Mouse (Mus musculus) heart, postnatal 4 days (tissue): Measurements from ENCODE around the gene Nav2. TPM values are rescaled to one million over a fixed set of nuclear protein-coding genes. Genes with fewer than 3 reads are reported as not detected.

Experiments used
- DNase-seq: peaks from one replicate; pipeline ENCODE4 v3.0.0; 2021
- total RNA-seq, 2 experiments: library from RNA; stranded (reverse); gene quantifications; 2 replicates each; pipeline ENCODE4 v1.2.3; 2021

Nav2 gene
- total RNA-seq, 2 experiments from 2014 or later, result 106 to 112 TPM

GRCm38 (mm10) chr7:49457398-49457797, 548.9 kb downstream of the Nav2 start:
- DNase-seq, result no peak

GRCm38 (mm10) chr7:49457890-49458289, 549.4 kb downstream of the Nav2 start:
- no peak for DNase-seq

DNA sequence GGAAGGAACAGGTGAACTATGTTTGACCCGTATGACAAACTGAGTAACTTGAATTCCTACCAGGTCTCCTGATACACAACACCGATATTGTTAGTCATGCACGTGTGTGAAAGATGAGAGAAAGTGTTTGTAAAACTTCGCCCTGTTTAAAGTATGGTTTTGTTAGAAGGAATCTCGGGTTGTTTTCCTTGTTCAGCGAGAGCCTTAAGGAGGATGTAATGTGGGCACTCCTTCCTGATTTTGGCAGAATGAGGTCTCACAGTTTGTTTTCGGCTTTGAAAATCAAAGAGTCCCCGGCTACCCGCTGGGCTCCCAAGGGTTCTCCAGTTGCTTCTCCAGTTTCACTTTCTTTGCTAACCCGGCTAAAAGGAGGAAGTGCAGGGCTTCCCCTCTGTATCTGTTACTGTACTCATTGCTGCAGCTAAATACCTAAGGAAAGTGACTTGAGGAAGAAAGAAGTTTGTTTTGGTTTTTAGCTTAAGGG, 553.9 kb downstream of the Nav2 start:
- peak; percentile 16 for DNase-seq

- peak; percentile 49 for DNase-seq
Observed at GRCm38 (mm10) chr7:49467861-49468260, 559.3 kb downstream of the Nav2 start.

DNA sequence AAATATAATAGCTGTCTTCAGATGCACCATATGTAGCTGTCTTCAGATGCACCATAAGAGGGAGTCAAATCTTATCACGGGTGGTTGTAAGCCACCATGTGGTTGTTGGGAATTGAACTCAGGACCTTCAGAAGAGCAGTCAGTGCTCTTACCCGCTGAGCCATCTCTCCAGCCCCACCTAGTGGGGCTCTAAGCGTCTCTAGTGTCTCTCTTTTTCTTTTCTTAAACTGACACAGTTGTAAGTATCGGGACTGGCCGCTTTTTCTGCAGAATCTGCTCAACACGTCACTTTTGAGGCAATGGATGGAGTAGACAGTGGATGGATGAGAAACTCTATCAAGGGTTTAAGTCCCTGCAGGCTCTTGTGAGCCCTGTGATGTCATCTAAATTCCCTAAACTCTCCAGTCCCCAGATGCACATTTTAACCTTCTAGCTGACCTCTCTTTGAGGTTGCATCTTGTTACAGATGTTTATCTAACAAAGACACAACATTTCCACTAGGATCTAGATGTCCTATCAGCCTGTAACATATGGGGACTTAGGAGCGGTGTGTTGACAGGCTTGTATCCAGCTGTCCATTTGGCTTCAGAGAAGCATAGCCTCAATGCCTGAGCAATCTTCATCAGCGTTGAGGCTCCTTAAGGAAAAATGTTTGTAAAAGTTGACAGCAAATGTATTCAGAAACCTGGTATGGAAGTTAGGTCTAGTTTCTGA, 560.1 kb downstream of the Nav2 start:
- DNase-seq, result no peak

DNA sequence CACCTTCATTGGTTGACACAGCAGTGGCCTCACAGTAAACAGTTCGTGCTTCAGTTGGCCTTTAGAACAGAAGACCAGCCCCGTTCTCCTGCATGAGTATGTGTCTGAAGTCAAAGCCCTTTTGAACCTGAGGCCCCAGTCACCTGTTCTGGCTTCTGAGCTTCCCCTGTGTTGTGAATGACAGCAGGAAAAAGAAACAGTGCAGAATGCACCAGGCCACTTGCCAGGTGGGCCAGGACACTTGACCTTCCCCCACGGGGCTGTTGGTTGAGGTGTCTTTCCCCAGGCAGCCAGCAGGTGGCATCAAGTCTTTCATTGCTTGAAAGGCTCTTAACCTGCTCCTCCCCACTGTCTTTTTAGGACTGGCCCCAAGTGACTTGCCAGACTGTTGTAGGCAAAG, 562.8 kb downstream of the Nav2 start:
- DNase-seq, result peak; percentile 82

GRCm38 (mm10) chr7:49475282-49475681, 566.8 kb downstream of the Nav2 start:
- DNase-seq, result no peak

- no peak for DNase-seq
Observed at GRCm38 (mm10) chr7:49476163-49476562, 567.6 kb downstream of the Nav2 start.

DNA sequence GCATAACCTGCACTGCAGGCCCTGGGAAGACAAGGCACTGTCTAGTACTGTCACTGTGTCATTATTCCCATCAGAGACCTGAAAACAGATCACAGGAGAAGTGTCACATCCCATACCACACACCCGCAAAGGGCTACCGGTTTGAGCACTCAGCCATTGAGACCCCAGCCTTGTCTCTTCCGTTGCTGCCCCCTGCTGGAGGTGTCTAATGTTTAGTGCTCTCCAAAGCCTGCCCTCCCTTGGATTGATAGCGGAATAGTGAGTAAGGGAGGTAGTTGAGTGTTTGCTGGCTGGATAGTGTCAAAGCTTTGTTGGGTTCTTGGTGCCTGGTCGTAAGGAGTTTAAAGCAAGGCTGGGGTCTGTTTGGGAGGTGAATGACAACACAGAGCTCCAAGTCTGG, 568.1 kb downstream of the Nav2 start:
- peak; percentile 61 for DNase-seq

DNA sequence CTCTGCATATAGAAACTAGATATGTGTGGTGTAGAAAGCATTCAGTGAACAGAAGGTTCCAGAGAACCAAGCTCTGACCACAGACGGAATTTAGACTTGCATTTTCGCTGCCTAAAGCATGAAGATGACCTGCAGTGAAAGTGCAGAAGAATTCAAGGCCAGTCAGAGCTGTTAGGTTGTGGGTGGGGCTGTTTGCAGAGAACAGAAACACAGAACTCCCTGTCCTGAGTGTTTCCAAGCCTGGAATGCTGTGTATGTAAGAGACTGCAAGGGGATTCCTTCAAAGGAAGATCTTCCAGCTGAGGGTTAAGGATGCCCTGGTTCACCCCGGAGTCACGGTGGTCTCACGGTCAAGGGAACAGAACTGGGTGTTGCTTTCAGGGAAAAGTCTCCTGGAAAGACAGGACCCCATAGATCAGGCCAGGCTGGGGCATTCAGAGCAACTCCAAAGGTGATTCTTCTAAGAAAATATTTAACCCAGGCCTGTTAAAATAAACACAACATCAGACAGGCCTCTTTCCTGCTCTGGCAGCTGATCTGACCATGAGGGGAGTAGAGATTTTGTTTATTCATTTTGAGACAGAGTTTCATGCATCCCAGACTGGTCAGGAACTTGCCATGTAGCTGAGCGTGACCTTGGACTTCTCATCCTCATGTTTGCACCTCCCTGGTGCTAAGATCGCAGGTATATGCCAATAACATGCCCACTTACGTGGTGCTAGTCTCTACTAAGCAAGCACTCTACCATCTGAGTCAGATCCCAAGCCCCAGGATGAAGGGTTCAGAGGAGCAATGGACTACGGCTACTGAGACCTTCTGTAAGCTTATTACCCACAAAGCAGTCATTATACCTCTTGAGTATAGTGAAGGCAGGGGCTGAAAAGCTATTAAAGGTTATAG, 568.8 kb downstream of the Nav2 start:
- DNase-seq, result no peak

DNA sequence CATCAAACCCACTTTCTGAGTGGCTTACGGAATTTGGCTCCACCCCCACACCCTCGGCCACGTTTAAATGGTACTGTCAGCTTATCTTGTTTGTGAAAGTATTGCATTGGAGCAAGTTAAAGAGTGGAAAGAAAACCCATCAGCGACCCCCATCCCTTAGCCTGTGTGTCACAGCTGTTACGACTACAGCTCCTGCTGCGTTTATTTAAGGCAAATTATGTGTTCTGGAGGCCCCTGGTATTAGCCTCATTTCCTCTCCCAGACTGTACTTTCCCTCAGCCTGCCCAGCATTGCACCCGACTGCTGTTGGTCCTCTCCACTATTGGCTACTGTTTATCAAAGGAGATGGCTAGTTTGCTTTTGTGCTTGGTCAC, 569.4 kb downstream of the Nav2 start:
- DNase-seq, result no peak

GRCm38 (mm10) chr7:49478886-49479285, 570.4 kb downstream of the Nav2 start:
- no peak for DNase-seq

DNA sequence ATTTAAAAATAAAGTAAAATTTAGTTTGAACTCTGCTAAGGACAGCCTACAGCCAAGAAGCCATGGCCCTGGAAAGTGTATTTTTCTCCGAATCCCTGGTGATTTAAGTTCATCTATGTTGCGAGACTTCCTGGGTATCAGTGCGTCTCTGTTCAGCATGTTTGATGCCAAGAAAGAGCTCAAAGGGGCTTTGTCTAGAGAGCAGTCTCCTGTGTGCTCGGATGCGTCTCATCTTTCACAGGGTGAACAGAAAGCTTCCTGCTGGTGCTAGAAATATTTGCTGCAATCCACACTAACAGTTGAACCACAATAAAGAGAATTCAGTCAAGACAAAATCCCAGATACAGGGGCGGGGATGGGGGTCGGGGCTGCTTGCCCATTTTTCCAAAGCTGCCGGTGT, 572.4 kb downstream of the Nav2 start:
- no peak for DNase-seq

DNA sequence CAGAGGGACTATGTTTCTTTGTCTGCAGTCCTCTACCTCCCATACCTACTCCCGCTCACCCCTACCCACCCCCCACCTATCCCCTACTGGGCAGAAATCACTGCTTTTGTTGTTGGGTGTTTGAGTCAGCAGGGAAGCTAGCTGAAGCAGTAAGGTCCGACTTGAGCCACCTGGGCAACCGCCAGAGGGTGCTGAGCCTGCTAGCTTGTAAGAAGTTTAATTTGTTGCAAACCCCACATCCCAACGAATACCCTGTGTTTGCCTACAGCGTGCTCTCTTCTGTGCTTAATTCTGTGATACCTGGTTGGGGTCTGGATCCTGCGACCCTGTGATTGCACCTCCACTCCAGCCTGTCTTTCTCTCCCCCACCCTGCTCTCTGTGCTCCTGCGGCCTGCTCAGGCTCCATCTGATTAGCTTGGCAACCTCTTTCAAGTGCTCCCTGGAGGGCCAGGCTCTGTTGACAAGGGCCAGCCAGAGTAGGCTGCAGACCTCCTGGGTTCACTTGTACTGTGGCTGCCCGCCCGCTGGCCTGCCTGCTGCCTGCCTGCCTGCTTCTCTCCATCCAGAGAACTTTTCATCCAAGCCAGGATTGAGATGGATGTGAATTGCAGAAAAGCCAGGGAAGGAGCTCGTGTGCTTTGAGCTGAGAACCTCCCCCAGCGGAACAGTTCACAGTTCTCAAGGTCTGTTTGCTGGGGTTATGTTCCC, 575.7 kb downstream of the Nav2 start:
- no peak for DNase-seq

- DNase-seq, result no peak
Observed at GRCm38 (mm10) chr7:49485292-49485847, 576.9 kb downstream of the Nav2 start.

DNA sequence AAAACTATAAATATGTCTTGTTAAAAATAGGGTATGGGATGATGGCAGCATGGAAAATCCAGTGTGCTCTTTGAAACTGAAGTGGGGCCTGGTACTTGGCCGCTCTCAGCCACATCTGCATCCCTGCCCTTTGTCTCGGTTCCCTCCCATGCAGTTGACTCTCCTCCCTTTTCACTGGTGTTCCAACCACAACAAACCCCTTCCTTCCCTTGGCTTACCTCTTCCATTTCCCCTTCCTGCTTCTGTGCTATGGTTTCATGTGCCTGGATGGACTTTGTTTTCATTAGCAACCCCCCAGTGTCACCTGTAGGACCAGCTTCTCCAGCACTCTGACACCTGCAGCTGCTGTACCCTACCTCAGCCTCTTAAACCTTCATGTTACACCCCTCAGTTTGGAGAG, 578.8 kb downstream of the Nav2 start:
- DNase-seq, result no peak

DNA sequence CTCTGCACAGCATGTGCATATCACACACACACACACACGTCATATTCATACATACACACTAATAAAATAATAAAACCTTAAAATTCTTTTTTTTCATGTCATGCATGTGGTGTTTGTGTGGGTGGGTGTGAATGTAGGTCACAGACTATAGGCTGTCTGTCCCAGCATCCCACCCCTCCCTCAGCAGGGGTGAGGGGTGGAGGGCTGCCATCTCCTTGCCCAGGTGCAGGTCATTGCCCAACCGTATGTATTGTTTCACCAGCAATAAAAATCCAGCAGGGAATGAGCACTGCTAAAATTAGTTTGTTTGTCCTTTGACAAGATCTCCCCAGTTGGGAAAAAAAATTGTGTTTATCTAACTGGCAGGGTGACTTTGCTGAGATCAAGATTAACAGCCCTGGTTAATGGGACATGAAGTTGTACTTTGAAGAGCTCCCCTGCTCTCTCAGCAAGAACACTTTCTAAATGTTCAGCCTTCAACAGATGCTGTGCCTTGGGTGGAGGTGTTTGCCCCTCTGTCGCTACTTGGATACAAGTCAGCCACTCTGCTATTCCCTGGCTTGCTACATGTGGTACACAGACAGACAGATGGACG, 580.1 kb downstream of the Nav2 start:
- no peak for DNase-seq

DNA sequence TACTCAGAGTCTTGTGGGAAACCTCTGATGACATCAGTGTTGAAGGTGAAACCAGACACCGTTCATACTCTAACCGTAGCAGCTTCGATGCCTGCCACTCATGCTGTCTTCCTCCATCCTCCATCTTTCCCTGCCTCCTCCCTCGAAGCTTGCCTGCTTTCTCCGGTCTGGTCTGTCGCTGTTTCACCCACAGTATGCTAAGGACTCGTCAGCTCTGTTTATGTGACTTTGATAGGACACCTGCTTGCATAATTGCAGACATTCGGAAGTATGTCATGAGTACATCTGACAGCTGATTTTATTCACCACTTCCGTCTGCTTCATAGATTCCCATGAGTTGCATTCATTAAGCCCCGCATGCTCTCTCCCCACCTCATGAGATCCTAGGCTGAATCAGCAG, 582.3 kb downstream of the Nav2 start:
- no peak for DNase-seq

DNA sequence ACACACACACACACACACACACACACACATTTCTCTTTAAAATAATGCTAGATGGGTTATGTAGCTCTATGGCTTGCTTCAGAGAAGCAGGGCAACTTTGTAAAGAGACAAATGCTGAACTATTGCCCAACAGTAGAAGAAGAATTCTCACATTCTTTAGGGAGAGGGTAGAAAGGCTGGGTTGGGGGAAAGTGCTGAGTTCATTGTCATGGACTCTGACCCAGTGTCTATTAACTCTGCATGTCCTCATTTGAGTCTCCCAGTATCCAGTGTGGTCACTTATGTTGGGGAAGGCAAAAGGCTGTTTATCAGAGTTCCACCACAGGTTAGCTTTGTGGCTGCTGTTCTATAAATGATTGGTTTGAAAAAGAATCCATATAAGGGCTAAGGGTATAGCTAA, 584.1 kb downstream of the Nav2 start:
- DNase-seq, result no peak

DNA sequence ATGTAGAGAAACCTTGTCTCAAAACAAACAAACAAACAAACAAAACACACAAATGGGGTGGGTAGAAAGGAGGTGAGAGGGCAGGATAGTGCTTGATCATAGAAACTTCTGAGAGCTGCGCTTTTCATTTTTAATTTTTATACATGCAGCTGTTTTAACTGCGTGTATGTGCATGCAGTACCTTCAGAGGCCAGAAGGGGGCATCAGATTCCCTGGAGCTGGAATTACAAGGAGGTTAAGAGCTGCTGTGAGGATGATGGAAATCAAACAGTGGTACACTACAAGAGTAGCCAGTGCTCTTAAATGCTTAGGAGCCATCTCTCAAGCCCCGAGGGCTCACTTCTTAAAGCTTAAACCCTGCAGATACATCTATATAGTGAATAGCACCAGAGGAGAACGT, 584.7 kb downstream of the Nav2 start:
- peak; percentile 43 for DNase-seq

DNA sequence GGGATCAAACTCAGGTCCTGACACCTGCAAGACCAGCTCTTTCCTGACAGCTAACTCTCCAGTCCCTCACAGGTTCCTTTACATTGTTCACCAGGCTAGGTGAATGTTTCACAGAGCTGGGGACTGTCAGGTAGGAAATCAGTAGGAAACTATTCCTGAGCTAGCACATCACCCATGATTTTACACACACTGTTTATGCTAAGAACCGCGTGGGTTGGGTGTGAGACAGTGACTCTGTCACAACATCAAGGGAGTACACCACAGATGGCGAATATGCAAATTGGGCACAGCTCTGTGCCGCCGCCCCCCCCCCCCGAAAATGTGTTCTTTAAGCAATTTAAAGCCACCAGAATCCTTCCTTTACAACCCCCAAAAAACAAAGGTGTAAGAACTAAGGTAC, 586.1 kb downstream of the Nav2 start:
- DNase-seq, result no peak

DNA sequence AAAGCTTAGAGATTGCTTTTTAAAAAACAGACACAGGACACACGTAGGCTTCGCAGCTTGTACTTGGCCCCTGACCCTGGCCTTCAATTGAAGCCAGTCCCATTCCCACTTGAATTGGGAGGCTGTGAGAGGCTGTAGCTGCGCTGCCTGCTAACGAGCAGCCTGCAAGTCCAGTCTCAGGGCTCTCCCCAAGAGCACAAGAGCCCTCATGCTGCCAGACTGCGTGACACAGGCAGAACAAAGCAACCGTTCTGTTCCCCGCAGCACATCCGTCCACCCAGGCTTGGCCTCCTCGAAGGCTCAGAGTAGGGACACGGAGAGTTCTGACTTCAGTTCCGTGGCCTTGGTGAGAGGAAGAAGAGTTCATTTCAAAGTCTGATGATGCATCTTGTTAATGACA, 587.6 kb downstream of the Nav2 start:
- DNase-seq, result no peak
